Comparison of ENCODE assay signal across 8 mouse cellular contexts in the genomic region with DNA sequence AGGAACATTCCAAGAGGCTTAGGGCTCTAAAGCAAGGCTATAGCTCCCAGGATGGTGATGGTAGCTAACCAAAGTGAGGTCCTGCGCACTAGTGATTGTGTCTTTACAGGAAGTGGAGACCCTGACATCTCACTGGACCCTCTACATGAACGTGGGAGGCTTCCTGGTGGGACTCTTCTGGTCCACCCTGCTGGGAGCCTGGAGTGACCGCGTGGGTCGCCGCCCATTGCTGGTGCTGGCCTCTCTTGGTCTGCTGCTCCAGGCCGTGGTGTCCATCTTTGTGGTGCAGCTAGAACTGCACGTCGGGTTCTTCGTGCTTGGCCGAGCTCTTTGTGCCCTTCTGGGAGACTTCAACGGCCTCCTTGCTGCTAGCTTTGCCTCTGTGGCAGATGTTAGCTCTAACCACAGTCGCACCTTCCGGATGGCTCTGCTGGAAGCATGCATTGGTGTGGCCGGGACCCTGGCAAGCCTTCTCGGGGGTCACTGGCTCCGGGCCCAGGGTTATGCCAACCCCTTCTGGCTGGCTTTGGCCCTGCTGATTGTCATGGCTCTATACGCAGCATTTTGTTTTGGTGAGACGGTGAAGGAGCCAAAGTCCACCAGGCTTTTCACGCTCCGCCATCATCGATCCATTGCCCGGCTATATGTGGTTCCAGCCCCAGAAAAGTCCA. TPM values are rescaled to one million over a fixed set of nuclear protein-coding genes. Genes with fewer than 3 reads are reported as not detected.
A peak's percentile ranks its signal among the peaks of the same experiment; 100 is the strongest.
DNase-seq lines count a peak whose midpoint lies in the region; ATAC-seq and TF ChIP-seq lines count a peak whose summit lies in the region.

No protein-coding gene starts in this region.

- H3K27me3 ChIP-seq in heart, embryonic 11.5 days (ENCODE audit: control insufficient read depth, insufficient read depth, low read length), result no peaks in the 10 kb centered on the region
- no peaks in the 10 kb centered on the region for H3K27me3 ChIP-seq in MEL (ENCODE audit: control insufficient read depth in 1 of 2, insufficient read depth in 2 of 2, low read length in 2 of 2)
- no peaks in the 10 kb centered on the region for H3K27me3 ChIP-seq in hindbrain, embryonic 12.5 days

- no peak for TF ChIP-seq CTCF in MEL (IDR thresholded peaks at IDR 0.05 in 2 of 3, conservative IDR thresholded peaks at IDR 0.05 in 1 of 3; ENCODE audit: control insufficient read depth in 1 of 3, insufficient read depth in 1 of 3, low read depth in 2 of 3, low read length in 3 of 3, poor library complexity in 1 of 3, severe bottlenecking in 1 of 3)

- peaks cover 24% of the 10 kb centered on the region for H3K4me1 ChIP-seq in heart, embryonic 11.5 days (ENCODE audit: control insufficient read depth, insufficient read depth, low read length)
- H3K4me1 ChIP-seq in MEL (ENCODE audit: control insufficient read depth in 1 of 2, insufficient read depth in 2 of 2, low read length in 2 of 2), result peaks cover 20 to 44% of the 10 kb centered on the region in 2 experiments
- peaks cover 14% of the 10 kb centered on the region for H3K4me1 ChIP-seq in hindbrain, embryonic 12.5 days

- TF ChIP-seq POLR2A in MEL (IDR thresholded peaks at IDR 0.05; ENCODE audit: control insufficient read depth in 1 of 2, insufficient read depth in 1 of 2, low read depth in 1 of 2, low read length in 2 of 2, poor library complexity in 1 of 2), result no peak

- ATAC-seq in heart, embryonic 11.5 days (replicated peaks; ENCODE audit: insufficient number of reproducible peaks, low FRiP score, low TSS enrichment), result no peak; the same call in 1 of the 2 replicates
- ATAC-seq in hindbrain, embryonic 12.5 days (ENCODE audit: low FRiP score), result 0 out of 2 replicates have a peak, but pooled peaks have one; percentile 18

- no peaks in the 10 kb centered on the region for H3K9me3 ChIP-seq in heart, embryonic 11.5 days (replicated peaks; ENCODE audit: control insufficient read depth, low read length)
- no peaks in the 10 kb centered on the region for H3K9me3 ChIP-seq in MEL (replicated peaks; ENCODE audit: insufficient read depth, low read length)
- H3K9me3 ChIP-seq in hindbrain, embryonic 12.5 days (replicated peaks), result no peaks in the 10 kb centered on the region

- H3K4me3 ChIP-seq in heart, embryonic 11.5 days (ENCODE audit: low read depth, low read length), result peak overlapping the region; percentile 72
- H3K4me3 ChIP-seq in MEL (ENCODE audit: control insufficient read depth in 1 of 2, insufficient read depth in 1 of 2, low read depth in 2 of 2, low read length in 2 of 2), result peak overlapping the region; percentile 85 to 95
- peak overlapping the region; percentile 75 for H3K4me3 ChIP-seq in hindbrain, embryonic 12.5 days
- H3K4me3 ChIP-seq in macrophage (ENCODE audit: inconsistent target), result peak overlapping the region; percentile 41; the same call in 1 of the 2 replicates

- peak overlapping the region; percentile 87 for H3K9ac ChIP-seq in heart, embryonic 11.5 days (ENCODE audit: low read depth, low read length)
- H3K9ac ChIP-seq in MEL (ENCODE audit: control insufficient read depth, low read depth, low read length, poor library complexity, severe bottlenecking), result peak overlapping the region; percentile 85
- peak overlapping the region; percentile 88 for H3K9ac ChIP-seq in hindbrain, embryonic 12.5 days

- no peaks in the 10 kb centered on the region; the same call in 1 of the 2 replicates for H3K79me2 ChIP-seq in MEL (ENCODE audit: control insufficient read depth, insufficient read depth, low read length, poor library complexity)
- H3K79me2 ChIP-seq in macrophage (ENCODE audit: inconsistent target), result no peaks in the 10 kb centered on the region

- no peak for DNase-seq in heart, adult 9 months (ENCODE audit: low spot score in 2 of 2)
- DNase-seq in MEL (ENCODE audit: low read depth, low spot score), result no peak
- no peak for DNase-seq in ovary, adult 18-20 months (ENCODE audit: low spot score)
- no peak for DNase-seq in thymus, postnatal 0 days (ENCODE audit: low spot score)
- DNase-seq in cerebellum, adult 18-20 months, result no peak

- 72% methylated on average over 23 of the region's 23 CpGs for WGBS in heart, embryonic 11.5 days (ENCODE audit: insufficient replicate concordance)
- 60% methylated on average over 23 of the region's 23 CpGs for WGBS in hindbrain, embryonic 12.5 days
- WGBS in macrophage (ENCODE audit: missing documents), result 83% methylated on average over 23 of the region's 23 CpGs

- H3K27ac ChIP-seq in heart, embryonic 11.5 days (ENCODE audit: low read depth, low read length), result peak overlapping the region; percentile 72; the same call in 1 of the 2 replicates
- H3K27ac ChIP-seq in MEL (ENCODE audit: control insufficient read depth, low read depth, low read length) (no peak overlapping the region; the same call in 1 of the 2 replicates), macrophage (no peak overlapping the region)
- peak overlapping the region; percentile 87 for H3K27ac ChIP-seq in hindbrain, embryonic 12.5 days

- no peaks in the 10 kb centered on the region for H3K36me3 ChIP-seq in heart, embryonic 11.5 days (ENCODE audit: control insufficient read depth, insufficient read depth, low read length)
- H3K36me3 ChIP-seq in MEL (ENCODE audit: control insufficient read depth in 1 of 2, insufficient read depth in 2 of 2, low read length in 2 of 2), result peaks cover 0 to 31% of the 10 kb centered on the region in 2 experiments; a peak in 2 of 4 replicates
- H3K36me3 ChIP-seq in hindbrain, embryonic 12.5 days, result no peaks in the 10 kb centered on the region
- no peaks in the 10 kb centered on the region for H3K36me3 ChIP-seq in macrophage (ENCODE audit: inconsistent target)

- H3K4me2 ChIP-seq in heart, embryonic 11.5 days, result peak overlapping the region; percentile 92
- H3K4me2 ChIP-seq in hindbrain, embryonic 12.5 days (replicated peaks), result peak overlapping the region; percentile 90

- TF ChIP-seq RAD21 in MEL (IDR thresholded peaks at IDR 0.05; ENCODE audit: low read depth, low read length), result no peak

- TF ChIP-seq EP300 in MEL (IDR thresholded peaks at IDR 0.05; ENCODE audit: low read depth in 1 of 2, low read length in 2 of 2), result no peak

RNA-seq across cellular contexts. Expression of gene Slc46a1, which starts 0.9 kb away (rescaled TPM):
- 7.8 and 8.0 TPM in 2 replicates for polyA plus RNA-seq in heart, embryonic 11.5 days (2014; fragmentation: Nextera tagmentation; extraction: Ambion mirVana)
- 7.5 and 11.6 TPM in 2 replicates for total RNA-seq in MEL (2012; rRNA removed)
- polyA plus RNA-seq in MEL (2012; ENCODE audit: insufficient read depth in 1 of 2, insufficient read length in 2 of 2, low read depth in 1 of 2, low replicate concordance in 2 of 2, missing spikeins in 1 of 2), result 1 to 10 TPM in 1 of 2 experiments, not detected in 1; 8.3 TPM
- 17.5 and 17.9 TPM in 2 replicates for polyA plus RNA-seq in hindbrain, embryonic 12.5 days (2016; fragmentation: Nextera tagmentation; extraction: Ambion mirVana)
- total RNA-seq in macrophage (2018; cell fraction: chromatin; rRNA removed), result 1 to 10 TPM in 9 of 26 experiments, under 1 TPM in 5, not detected in 12; 0.46 to 4.7 (median 1.5) TPM
- 1 to 10 TPM; 4.0 to 8.2 (median 6.1) TPM for total RNA-seq in macrophage (2018; cell fraction: cytosol; rRNA removed)
- 1 to 10 TPM in 25 of 26 experiments, under 1 TPM in 1; 0.96 to 7.2 (median 2.6) TPM for total RNA-seq in macrophage (2018; cell fraction: nucleus; rRNA removed)
- polyA plus RNA-seq in macrophage (2018), result 5.8 to 11.1 TPM (median 6.3 TPM) in 3 replicates
- polyA plus RNA-seq in thymus, postnatal 0 days (2015; fragmentation: Nextera tagmentation; extraction: Ambion mirVana), result 6.8 and 8.3 TPM in 2 replicates

RNA-seq across cellular contexts. Expression of gene Sarm1, which starts 31.2 kb away (rescaled TPM):
- 0.39 and 0.46 TPM in 2 replicates for polyA plus RNA-seq in heart, embryonic 11.5 days (2014; fragmentation: Nextera tagmentation; extraction: Ambion mirVana)
- 0.73 and 1.1 TPM in 2 replicates for total RNA-seq in MEL (2012; rRNA removed)
- polyA plus RNA-seq in MEL (2012; ENCODE audit: insufficient read depth in 1 of 2, insufficient read length in 2 of 2, low read depth in 1 of 2, low replicate concordance in 2 of 2, missing spikeins in 1 of 2) (1 to 10 TPM in 1 of 2 experiments, not detected in 1; 4.3 TPM), macrophage (2018) (0.04 to 0.16 TPM (median 0.12 TPM) in 3 replicates)
- 33.7 and 35.7 TPM in 2 replicates for polyA plus RNA-seq in hindbrain, embryonic 12.5 days (2016; fragmentation: Nextera tagmentation; extraction: Ambion mirVana)
- total RNA-seq in macrophage (2018; cell fraction: chromatin; rRNA removed), result under 1 TPM in 4 of 26 experiments, not detected in 22; 0.19 to 0.73 (median 0.49) TPM
- under 1 TPM in 19 of 26 experiments, not detected in 7; 0.03 to 0.35 (median 0.09) TPM for total RNA-seq in macrophage (2018; cell fraction: cytosol; rRNA removed)
- total RNA-seq in macrophage (2018; cell fraction: nucleus; rRNA removed), result 1 to 10 TPM in 1 of 26 experiments, under 1 TPM in 3, not detected in 22; 0.20 to 1.0 (median 0.29) TPM
- polyA plus RNA-seq in thymus, postnatal 0 days (2015; fragmentation: Nextera tagmentation; extraction: Ambion mirVana), result 0.17 and 0.31 TPM in 2 replicates

RNA-seq across cellular contexts. Expression of gene Vtn, which starts 32.5 kb away (rescaled TPM):
- 0.54 and 4.6 TPM in 2 replicates for polyA plus RNA-seq in heart, embryonic 11.5 days (2014; fragmentation: Nextera tagmentation; extraction: Ambion mirVana)
- not detected in 2 replicates for total RNA-seq in MEL (2012; rRNA removed)
- polyA plus RNA-seq in MEL (2012; ENCODE audit: insufficient read depth in 1 of 2, insufficient read length in 2 of 2, low read depth in 1 of 2, low replicate concordance in 2 of 2, missing spikeins in 1 of 2) (under 1 TPM in 1 of 2 experiments, not detected in 1; 0.18 TPM), macrophage (2018) (not detected in 3 replicates)
- 118 and 156 TPM in 2 replicates for polyA plus RNA-seq in hindbrain, embryonic 12.5 days (2016; fragmentation: Nextera tagmentation; extraction: Ambion mirVana)
- not detected for total RNA-seq in macrophage (2018; cell fraction: chromatin; rRNA removed)
- not detected for total RNA-seq in macrophage (2018; cell fraction: cytosol; rRNA removed)
- total RNA-seq in macrophage (2018; cell fraction: nucleus; rRNA removed), result not detected
- polyA plus RNA-seq in thymus, postnatal 0 days (2015; fragmentation: Nextera tagmentation; extraction: Ambion mirVana), result 5.2 and 5.8 TPM in 2 replicates

RNA-seq across cellular contexts. Expression of gene Sebox, which starts 36.9 kb away (rescaled TPM):
- not detected in 2 replicates for polyA plus RNA-seq in heart, embryonic 11.5 days (2014; fragmentation: Nextera tagmentation; extraction: Ambion mirVana)
- 0.15 TPM in 1 of 2 replicates, not detected in the other for total RNA-seq in MEL (2012; rRNA removed)
- polyA plus RNA-seq in MEL (2012; ENCODE audit: insufficient read depth in 1 of 2, insufficient read length in 2 of 2, low read depth in 1 of 2, low replicate concordance in 2 of 2, missing spikeins in 1 of 2) (under 1 TPM in 1 of 2 experiments, not detected in 1; 0.06 TPM), macrophage (2018) (not detected in 3 replicates)
- polyA plus RNA-seq in hindbrain, embryonic 12.5 days (2016; fragmentation: Nextera tagmentation; extraction: Ambion mirVana), result not detected in 2 replicates
- total RNA-seq in macrophage (2018; cell fraction: chromatin; rRNA removed), result not detected
- total RNA-seq in macrophage (2018; cell fraction: cytosol; rRNA removed), result not detected
- not detected for total RNA-seq in macrophage (2018; cell fraction: nucleus; rRNA removed)
- 0.17 TPM in 1 of 2 replicates, not detected in the other for polyA plus RNA-seq in thymus, postnatal 0 days (2015; fragmentation: Nextera tagmentation; extraction: Ambion mirVana)

RNA-seq across cellular contexts. Expression of gene Slc13a2, which starts 44.4 kb away (rescaled TPM):
- polyA plus RNA-seq in heart, embryonic 11.5 days (2014; fragmentation: Nextera tagmentation; extraction: Ambion mirVana), result not detected in 2 replicates
- not detected in 2 replicates for total RNA-seq in MEL (2012; rRNA removed)
- polyA plus RNA-seq in MEL (2012; ENCODE audit: insufficient read depth in 1 of 2, insufficient read length in 2 of 2, low read depth in 1 of 2, low replicate concordance in 2 of 2, missing spikeins in 1 of 2) (not detected), macrophage (2018) (0.20 to 0.62 TPM (median 0.36 TPM) in 3 replicates)
- polyA plus RNA-seq in hindbrain, embryonic 12.5 days (2016; fragmentation: Nextera tagmentation; extraction: Ambion mirVana), result not detected in 2 replicates
- total RNA-seq in macrophage (2018; cell fraction: chromatin; rRNA removed), result under 1 TPM in 1 of 26 experiments, not detected in 25; 0.21 TPM
- under 1 TPM; 0.14 to 0.66 (median 0.41) TPM for total RNA-seq in macrophage (2018; cell fraction: cytosol; rRNA removed)
- total RNA-seq in macrophage (2018; cell fraction: nucleus; rRNA removed), result 1 to 10 TPM in 1 of 26 experiments, under 1 TPM in 10, not detected in 15; 0.21 to 1.2 (median 0.41) TPM
- 0.43 and 0.76 TPM in 2 replicates for polyA plus RNA-seq in thymus, postnatal 0 days (2015; fragmentation: Nextera tagmentation; extraction: Ambion mirVana)

Comparison
In these comparisons a context has a peak if more than half of its experiments do, and no peak if none do; other contexts are left out.
1. H3K27ac ChIP-seq: peak in heart, embryonic 11.5 days (single experiment) and hindbrain, embryonic 12.5 days (single experiment); none in MEL (single experiment) and macrophage (single experiment).
2. RNA of gene Vtn, which starts 32.5 kb away (polyA plus RNA-seq): 118 to 156 TPM in hindbrain, embryonic 12.5 days; 5.2 to 5.8 TPM in thymus, postnatal 0 days, 0.54 to 4.6 TPM in heart, embryonic 11.5 days, 0.18 TPM in MEL and not detected in macrophage; every median in the first group is over 10 times any median in the second.
3. Peak in every context shown above with its lines, with median percentiles within 50 percentile points of each other: H3K4me3 ChIP-seq and H3K9ac ChIP-seq.